Mouse (Mus musculus): ENCODE results near the gene Begain.
A peak's percentile ranks its signal among the peaks of the same experiment; 100 is the strongest.

Begain gene

DNA sequence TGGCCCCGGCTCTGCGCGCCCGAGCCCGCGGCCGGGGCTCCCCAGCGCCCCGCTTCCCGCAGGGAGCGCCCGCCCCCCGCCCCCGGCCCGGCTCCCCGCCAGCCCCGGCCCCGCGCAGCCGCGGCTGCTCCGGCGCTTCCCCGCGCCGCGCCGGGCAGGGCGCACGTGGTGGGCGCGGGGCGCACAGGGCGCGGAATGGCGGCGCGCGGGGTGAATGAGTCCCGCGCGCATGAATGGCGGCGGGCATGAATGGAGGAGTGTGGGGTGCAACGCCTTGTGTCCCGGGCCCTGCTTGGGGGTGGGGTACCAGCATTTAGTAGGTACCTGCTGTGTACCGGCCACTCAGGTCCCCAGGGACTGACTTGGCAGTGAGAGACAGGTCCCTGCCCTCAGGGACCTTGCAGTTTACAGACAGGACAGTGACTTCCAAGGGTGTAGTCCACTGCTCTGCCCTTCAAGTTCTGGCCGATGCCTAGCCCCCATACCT is at the start of gene Begain:
Begain (minus strand) TSS at position 51 of the 487 bp plus-strand sequence.
- peak in 1 of 2 experiments; percentile 25 for DNase-seq

DNA sequence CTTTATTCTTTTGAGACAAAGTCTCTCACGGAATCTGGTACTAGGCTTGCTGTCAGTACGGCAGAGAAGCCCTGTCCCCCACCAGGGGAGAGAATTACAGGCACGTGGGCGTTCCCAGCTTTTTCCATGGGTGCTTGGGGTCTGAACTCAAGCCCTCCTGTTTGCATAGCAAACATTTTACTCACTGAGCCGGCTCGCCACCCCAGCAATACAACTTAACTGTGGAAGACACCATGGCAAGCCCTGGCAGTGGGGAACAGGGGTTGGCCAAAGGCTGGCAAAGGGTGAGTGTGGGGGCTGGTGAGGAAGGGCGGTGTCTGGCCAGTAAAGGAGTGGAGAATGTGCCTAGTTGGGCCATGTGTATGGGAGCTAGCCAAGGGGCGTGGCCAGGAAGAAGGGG is 47.7 kb upstream of the Begain start:
- DNase-seq: no peak

DNA sequence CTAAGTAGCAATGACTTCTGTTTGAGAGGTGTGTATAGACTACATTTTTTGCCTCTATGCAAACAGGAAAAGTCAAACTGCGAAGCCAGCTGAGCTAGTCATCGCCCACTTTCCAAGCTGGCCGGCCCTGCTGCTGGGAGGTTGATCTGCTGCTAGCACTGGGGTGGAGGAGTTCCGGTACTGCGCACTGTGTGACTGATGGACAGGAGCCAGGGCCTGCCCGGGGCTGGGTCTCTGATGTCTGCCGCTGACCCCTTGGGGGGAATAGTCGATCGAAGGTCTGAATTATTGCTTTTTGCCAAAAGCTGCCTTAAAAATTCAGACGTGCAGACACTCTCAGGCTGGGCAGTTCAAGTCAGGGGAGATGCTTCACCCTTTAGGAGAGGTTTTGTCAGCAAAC is 47.1 kb upstream of the Begain start:
- DNase-seq: no peak

DNA sequence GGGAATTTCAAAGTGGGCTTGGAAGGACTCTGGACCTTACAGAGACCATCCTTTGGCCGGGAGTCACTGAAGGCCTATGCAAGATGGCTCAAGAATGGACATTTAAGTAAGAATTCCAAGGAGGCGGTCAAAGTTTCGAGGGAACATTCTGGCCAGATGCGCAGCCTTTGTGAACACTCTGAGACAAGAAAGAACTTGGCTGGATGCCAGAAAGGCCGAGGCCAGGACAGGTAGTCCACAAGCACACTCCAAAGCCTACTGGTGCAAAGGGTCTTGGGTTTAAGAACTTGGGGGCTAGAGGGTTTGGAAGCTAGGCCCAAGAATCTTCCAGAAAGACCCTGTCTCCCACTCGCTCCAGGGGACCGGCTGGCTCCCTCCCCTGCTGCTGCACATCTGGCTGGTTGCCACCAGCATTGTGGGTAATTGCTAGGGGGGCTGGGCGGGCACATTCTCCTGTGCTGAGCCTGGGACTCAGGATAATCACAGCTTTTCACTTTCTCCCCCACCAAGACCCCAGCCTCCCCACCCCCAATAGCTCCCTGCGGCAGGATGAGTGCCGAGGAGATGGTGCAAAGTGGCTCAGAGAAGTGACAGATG is 45.1 kb upstream of the Begain start:
- DNase-seq: peak; percentile 26 to 55

DNA sequence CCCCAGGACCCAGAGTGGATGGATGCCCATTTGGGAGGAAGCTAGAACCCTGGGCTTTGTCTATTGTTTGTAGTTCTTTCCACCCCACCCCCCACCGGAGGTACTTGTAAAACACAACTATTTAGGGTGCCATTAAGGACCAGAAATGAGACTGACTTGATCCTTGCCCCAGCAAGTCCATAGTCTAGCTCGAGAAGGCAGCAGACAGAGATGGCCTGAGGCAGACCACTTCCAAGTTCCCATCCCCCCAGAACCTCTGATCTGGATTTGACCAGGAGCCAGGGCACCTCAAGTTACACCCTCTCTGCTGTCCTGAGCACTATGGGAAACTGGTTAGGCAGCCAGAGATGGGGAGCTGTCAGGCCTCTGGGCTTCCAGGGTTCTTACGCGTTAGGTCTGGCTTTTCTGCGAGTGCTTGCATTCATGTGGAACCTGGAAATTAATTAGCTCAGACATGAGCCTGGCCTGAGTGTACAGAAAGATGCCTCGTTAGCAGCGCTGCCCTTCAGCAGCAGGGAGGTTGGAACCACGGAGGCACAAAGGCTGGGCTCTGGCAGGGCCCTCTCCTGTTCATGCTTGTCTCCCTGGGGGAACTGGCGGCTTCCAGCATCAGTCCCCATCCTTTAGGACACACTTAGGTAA is 44.5 kb upstream of the Begain start:
- peak; percentile 8 to 23 for DNase-seq

DNA sequence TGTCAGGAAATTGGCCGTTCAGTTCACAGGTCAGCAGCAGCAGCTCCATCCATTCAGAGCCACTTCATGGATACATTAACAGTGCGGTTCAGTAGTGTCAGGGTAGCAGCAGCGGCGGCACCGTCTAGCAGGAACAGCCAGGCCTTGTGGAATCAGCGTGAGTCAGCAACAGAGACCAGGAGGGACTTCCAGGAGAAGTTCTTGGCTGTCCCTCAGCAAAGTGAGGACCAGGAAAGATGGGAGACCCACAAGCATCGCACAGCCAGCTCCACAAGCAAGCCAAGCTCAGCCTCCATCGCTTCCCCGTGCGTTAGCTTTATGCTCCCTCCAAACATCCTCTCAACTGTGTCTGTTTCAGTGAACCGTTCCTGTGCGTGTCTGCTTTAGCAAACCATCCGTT is 40.9 kb upstream of the Begain start:
- DNase-seq: no peak

DNA sequence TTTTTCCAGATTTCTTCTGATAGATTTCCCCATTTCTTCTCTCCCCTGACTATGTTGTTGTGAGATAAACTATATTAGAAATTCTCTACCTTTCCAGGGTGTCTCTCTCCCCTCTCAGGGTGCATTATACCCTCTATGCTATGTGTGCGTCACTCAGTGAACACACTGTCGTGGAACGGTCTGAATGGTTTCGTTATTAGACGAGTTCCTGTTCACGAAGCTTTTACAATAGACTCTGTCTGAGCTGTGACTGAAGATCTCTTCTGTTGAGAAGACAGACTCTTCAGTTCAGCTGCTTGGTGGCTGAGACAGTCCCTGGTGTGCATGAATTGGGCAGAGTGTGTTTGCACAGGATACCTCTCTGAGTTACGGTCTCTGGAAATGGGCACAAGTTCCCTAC is 32.4 kb upstream of the Begain start:
- DNase-seq: no peak

DNA sequence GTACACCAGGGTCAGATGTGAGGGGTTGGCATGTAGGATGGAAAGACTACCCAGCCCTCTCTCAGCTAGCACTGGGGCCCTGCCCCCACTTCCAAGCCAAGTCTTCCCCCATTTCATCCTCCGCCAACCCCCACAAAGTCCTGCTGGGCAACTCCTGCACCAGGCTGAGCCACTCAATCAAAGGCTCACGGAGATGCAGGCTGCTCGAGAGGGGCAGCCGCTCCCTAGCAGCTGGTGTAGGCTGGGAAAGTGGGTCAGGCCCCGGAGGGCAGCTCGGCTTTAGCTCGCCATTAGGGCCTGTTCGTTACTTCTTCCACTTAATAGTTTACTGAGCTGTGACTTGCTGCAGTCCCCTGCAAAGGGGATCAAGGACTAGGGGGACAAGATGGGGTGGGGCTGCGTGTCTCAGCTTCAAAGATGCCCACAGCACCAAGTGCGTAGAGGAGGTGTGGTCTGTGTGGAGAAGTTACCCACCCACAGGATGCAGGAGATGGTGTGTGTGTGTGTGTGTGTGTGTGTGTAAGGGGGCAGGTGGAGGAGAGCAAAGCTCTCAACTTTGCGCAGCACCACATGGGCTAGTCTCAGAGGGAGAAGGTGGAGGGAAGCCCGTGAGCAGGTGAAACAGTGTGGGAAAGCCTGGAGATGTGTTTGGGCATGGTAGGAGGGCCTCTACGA is 22.6 kb upstream of the Begain start:
- peak; percentile 24 to 58 for DNase-seq

DNA sequence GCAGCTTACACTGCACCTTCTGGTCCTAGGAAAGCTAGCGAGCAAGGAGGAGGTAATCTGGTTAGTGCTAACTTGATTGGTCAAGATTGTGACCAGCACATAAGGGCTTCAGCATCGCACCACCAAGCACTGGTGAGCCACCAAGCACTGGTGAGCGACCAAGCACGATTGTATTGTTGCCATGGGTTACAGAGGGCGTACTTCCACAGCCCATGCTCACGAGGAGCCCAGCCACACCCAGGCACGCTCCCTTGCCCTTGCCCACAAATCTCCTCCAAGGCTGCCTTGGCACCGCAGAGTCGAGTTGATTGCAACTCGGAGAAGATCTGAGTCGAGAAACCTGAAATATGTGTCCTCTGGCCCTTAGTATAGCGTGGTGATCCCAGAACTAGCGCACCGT is 22.0 kb upstream of the Begain start:
- DNase-seq: peak in 1 of 2 experiments; percentile 44

DNA sequence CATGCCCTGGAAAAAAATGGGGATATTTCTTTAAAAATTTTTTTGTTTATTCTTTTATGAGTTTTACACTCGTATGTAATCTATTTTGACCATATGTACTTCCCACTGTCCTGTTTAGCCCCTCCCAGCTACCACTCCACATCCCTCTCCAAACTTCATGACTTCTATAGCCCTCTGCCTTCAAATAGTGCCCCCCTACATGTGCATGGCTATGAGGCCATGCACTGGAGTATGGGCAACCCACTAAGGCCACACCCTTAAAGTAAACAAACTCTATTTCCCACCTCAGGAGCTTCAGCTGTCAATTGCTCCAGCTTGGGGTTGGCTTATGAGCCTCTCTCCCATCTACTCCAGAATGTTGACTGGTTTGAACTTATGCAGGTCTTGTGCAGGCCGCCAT is 18.1 kb upstream of the Begain start:
- no peak for DNase-seq

DNA sequence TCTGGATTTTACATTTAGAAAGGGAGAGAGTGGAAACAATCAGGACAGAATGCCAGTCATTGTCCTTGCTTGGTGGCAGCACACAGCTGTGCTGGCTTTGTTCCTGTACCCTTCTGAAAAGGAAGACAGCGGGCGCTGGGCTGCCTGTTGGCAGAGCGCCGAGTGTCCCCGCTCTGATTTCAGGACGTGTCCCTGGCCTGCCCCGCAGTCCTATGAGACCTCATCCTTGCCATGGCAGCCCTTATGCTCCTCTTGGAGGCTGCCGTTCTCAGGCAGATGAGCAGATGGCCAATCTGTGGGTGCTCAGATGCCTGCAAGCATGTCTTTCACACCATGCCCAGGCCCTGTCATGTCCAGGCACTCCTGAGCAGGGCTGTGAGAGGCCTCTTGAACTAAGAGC is 17.7 kb upstream of the Begain start:
- DNase-seq: no peak

DNA sequence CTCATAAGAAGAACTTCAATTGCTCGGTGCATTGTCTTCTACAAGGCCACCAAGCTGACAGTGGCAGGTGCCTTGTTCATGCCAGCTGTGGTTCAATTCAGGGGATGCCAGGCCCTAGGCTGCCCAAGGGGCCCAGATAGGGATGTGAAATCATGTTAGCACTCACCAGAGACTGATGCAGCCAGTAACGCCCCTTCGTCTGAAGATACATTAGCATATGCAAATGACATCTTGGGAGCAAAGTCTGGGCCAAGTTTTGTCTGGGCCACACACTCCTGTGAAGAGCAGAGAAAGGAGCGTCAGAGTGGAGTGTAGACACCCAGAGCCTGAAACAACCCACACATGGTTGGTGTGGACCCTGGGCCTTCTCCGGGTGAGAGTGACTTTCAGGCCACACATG is 17.0 kb upstream of the Begain start:
- DNase-seq: no peak

DNA sequence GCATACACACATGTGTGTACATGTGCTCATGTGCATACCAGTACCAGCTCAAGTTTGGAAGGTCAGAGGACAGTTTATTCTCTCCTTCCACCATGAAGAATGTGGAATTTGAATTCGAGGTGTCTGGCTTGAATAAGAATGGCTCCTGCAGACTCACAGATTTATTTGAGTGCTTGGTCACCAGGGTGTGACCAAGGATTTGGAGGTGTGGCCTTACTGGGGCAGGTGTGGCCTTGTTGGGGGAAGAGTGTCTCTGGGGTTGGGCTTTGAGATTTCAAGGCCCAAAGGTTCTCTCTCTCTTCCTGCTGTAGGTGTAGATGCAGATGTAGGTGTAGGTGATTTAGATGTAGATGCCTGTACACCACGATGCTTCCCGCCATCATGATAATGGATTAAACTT is 15.5 kb upstream of the Begain start:
- no peak for DNase-seq

DNA sequence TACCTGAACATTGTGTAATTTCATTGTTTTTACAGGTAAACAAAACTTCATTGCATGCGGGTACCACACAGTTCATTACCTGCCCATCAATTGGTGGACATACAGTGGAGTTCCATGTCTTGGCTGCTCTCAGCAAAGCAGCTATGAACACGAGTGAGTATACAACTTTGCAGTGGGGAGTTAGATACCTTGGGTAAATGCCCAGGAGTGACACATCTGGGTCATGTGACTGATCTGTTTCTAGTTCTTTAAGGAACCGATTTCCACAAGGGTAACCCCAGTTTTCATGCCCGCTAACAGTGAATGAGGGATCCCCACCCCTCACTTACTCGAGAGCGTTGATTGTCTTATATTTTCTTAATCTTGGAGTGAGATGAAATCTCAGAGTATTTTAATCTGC is 9.0 kb upstream of the Begain start:
- DNase-seq: no peak

DNA sequence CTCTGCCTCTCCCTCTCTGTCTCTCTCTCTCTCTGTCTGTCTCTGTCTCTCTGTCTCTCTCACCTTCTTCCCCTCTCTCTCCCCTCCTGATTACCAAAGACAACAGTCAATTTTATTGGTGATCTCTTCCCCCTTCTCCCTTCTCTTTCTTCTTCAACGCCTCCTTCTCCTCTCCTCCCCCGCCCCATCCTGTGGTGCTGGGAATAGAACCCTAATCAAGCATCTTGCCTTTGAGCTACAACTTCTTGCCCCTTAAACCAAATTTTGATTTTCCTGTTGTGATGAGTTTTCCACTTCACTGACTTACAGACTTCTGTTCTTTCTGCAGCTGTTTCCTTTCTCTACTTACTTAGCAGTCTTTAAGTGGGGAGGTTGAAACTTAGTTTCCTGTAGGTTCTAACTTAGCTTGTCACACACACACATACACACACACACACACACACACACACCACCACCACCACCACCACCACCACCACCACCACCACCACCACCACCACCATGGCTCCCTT is 6.8 kb upstream of the Begain start:
- DNase-seq: no peak

DNA sequence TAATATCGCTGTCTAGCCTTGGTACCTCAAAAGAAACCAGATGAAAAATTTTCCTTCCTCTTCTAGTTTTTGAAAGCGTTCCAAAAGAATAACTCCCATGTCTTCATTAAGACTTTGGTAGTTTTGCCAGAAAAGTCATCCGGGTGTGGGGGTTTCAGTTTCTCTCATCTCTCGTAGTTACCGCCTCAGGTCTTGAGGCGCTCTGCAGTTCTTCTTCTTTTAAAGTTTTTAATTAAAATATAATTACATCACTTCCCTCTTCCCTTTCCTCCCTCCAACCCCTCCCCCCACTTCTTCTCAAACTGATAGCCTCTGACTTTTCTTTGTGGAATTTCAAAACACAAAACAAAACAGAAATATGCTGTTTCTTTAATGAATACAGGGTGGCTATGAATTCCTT is 6.1 kb upstream of the Begain start:
- DNase-seq: no peak

DNA sequence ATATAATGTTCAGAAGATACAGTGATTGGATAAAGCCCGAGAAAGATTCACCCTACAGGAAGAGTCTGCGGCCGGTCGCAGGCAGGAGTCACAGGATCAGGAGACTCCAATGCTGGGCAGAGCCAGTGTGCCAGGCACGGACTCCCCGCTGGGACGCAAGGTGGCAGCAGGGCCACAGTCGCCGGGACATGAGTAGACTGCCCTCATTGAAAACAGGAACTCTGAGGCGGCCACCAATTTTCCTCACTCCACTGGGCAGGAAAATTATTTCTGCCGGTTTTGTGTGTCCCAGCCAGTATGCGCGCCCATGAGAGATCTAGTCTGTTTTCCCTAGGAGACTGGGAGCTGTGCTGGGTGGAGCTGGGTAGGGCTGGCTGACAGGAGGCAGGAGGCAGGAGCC is 3.2 kb upstream of the Begain start:
- DNase-seq: peak; percentile 54 to 67

DNA sequence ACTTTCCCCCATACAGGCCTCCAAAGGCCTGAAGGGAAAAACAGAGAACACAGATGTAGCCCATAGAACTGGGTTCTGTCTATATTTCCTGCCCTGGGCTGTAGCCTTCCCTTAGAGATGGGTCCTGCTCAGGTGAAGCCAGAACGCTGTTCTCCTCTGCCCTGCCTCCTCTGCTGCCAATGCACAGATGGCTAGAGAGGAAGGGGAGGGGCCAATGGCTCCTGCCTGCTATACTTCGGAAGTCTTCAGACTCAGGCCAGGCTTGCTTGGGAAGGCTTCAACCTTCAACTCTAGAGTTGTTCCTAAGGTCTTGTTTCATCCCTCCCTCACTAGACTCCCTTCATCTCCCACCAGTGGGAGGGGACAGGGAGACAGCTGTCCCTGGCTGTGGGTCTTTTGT is 1.7 kb upstream of the Begain start:
- no peak for DNase-seq

DNA sequence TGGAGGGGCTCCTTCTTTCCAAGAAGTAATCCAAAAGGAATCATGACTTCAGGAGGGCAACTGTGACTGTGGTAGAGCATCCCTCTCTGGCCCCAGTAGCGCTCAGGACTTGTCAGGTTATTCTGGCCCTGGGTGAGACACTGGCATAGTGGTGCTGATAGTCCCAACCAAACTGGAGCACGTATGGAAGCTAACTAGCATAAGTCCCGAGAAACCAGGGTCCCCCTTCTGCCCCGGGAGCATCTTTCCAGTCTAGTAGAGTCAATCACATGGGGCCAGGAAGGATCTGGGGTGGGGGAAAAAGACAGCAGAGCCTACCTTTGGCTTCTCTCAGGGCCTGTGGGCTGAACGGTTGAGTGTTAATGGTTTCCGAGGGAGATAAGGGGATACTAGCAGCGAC is 721 bp upstream of the Begain start:
- DNase-seq: no peak

DNA sequence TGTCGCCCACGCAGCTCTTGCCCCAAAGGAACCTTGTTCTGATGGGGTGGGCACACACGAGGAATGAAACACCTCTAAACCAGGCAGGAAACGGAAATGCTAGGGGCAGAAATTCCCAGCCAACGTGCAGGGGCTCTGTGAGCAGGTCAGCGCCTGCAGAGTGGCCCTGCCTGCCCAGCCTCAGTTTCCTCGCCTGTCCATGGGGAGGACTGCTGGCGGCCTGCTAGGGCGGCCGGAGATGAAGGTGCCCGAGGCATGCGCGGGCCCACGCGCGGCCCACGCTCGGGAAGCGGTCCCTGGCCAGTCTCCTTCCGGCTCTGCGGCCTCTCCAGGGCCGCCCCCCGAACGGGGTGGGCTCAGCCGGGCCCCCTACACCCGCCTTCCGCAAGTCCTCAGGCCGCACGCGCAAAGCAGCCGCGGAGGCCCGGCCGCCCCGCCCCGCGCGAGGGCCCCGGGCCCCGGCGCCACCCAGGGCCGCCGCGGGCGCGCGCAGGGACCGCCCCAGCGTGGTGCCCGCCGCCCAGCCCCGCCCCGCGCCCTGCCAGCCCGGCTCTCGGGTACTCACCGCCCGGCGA is 369 bp downstream of the Begain start:
- peak; percentile 62 to 75 for DNase-seq

DNA sequence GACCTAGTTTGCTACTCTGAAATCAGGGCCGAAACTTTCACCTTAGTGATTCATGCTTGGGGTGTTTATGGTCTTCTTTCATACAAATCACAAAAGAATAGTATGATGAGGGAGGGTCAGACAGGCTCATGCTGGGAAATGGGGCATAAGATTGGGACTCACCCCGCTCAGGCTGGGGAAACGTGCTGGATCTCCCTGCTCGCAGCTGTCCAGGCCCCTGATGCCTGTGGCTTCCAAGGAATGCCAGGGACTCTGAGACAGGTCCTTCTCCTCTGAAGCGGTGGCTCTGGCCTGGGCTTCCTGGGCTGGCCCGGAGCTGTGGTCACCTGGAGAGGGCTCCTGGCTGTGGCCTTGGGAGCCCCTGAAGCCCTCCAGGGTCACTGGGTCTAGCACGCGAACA is 9.4 kb downstream of the Begain start:
- peak in 1 of 2 experiments; percentile 0 for DNase-seq

DNA sequence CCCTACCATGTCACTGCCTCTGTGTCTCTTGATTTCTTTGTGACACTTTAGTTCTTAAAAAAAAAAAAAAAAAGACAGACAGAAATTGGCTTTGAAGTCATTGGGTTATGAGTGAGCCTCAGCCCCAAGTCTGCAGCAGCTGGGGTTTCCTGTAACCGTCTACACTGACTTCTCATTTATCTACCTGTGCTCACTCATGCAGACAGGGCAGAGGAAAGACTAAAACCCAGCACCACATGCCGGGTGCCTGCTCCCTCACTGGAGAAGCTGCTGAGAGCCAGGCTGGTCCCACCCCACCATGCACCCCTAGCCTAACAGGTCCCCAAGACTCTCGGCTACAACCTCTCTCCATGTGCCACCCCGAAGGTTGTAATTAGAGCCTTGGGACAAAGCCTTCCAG is 10.3 kb downstream of the Begain start:
- peak in 1 of 2 experiments; percentile 1 for DNase-seq

DNA sequence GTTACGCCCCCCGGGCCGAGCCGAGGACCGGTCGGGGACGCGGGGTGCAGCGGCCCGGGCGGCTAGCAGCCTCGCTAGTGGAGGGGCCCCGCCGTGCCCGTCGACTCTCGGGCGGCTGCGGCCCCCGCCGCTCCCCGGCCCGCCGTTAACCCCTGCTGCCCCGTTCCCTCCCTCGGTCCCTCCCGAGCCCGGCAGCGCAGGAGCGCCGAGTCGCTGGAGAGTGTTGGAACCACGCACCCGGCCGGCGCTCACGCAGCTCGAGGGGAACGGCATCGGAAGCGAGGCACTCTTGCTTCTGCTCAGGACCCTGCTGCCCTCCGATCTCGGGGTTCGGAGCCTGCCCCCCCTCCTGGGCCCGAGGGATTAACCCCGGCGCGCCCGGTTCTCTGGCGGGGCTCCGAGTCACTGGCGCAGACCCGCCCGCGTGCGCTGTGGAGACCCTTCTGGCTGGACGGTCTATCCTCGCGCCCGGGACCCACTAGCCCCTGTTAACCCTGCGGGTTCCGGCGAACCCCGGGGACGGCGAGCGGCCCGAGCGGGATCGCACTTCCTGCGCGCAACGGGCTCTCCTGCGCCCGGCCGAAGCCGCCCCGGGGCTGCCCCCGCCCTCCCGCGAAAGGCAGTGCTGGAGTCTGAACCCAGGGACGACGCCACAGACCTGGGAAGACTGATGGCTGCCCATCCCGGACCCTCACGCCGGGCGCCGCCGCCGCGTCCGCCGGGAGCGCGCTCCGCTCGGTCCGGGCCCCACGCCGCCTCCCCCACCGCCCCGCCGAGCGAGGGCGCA is 14.8 kb downstream of the Begain start:
- peak; percentile 40 to 59 for DNase-seq
